ENCODE assay signal across 9 mouse cellular contexts in genomic region chrX:99853834-99854233, GRCm38 (mm10). TPM values are rescaled to one million over a fixed set of nuclear protein-coding genes. Genes with fewer than 3 reads are reported as not detected.
DNase-seq lines count a peak whose midpoint lies in the region; ATAC-seq and TF ChIP-seq lines count a peak whose summit lies in the region.
"Had no signal": no experiment of that assay in that cellular context is flagged by ENCODE, and none has a peak within 500 bp of the region (broad histone marks: within the 10 kb centered on the region; RNA-seq: fewer than 3 reads in every experiment).

No protein-coding gene starts in this region.

- TF ChIP-seq CTCF in hindbrain, postnatal 0 days (IDR thresholded peaks at IDR 0.05; ENCODE audit: low read depth) = no peak
- no peak for TF ChIP-seq CTCF in brain, embryonic 14.5 days (IDR thresholded peaks at IDR 0.05; ENCODE audit: borderline replicate concordance, extremely low read depth, insufficient read depth, insufficient read length)

- peak overlapping the region; percentile 89; the same call in 1 of the 2 replicates for H3K27ac ChIP-seq in hindbrain, embryonic 10.5 days
- H3K27ac ChIP-seq in hindbrain, postnatal 0 days = no peak overlapping the region
- no peak overlapping the region for H3K27ac ChIP-seq in hindbrain, embryonic 13.5 days
- H3K27ac ChIP-seq in midbrain, embryonic 13.5 days = no peak overlapping the region

- WGBS in hindbrain, embryonic 10.5 days = 59% methylated on average over 3 of the region's 3 CpGs
- 58% methylated on average over 3 of the region's 3 CpGs for WGBS in hindbrain, postnatal 0 days
- WGBS in hindbrain, embryonic 13.5 days = 47% methylated on average over 3 of the region's 3 CpGs
- 51% methylated on average over 3 of the region's 3 CpGs for WGBS in midbrain, embryonic 13.5 days

- ATAC-seq in hindbrain, postnatal 0 days = no peak
- ATAC-seq in hindbrain, embryonic 13.5 days (ENCODE audit: low FRiP score) = 0 out of 2 replicates have a peak, but pooled peaks have one; percentile 17
- peak; percentile 60 for ATAC-seq in midbrain, embryonic 13.5 days

- no peak overlapping the region for H3K9ac ChIP-seq in hindbrain, postnatal 0 days (replicated peaks; ENCODE audit: low read length)
- no peak overlapping the region for H3K9ac ChIP-seq in hindbrain, embryonic 13.5 days
- no peak overlapping the region for H3K9ac ChIP-seq in midbrain, embryonic 13.5 days (replicated peaks)

- H3K4me1 ChIP-seq in hindbrain, embryonic 10.5 days (replicated peaks) = no peaks in the 10 kb centered on the region
- no peaks in the 10 kb centered on the region for H3K4me1 ChIP-seq in hindbrain, postnatal 0 days (ENCODE audit: insufficient read depth, low read length)
- no peaks in the 10 kb centered on the region for H3K4me1 ChIP-seq in hindbrain, embryonic 13.5 days (replicated peaks)
- H3K4me1 ChIP-seq in midbrain, embryonic 13.5 days (replicated peaks) = no peaks in the 10 kb centered on the region

- H3K4me2 ChIP-seq in hindbrain, postnatal 0 days (ENCODE audit: low read depth, low read length) = no peak overlapping the region
- peak overlapping the region; percentile 48 for H3K4me2 ChIP-seq in hindbrain, embryonic 13.5 days
- peak overlapping the region; percentile 48 for H3K4me2 ChIP-seq in midbrain, embryonic 13.5 days (replicated peaks)

- H3K27me3 ChIP-seq in hindbrain, embryonic 10.5 days (ENCODE audit: insufficient read depth, poor library complexity, severe bottlenecking) = peaks cover 72% of the 10 kb centered on the region
- no peaks in the 10 kb centered on the region for H3K27me3 ChIP-seq in hindbrain, postnatal 0 days (ENCODE audit: insufficient read depth, low read length)
- H3K27me3 ChIP-seq in hindbrain, embryonic 13.5 days = peaks cover 20% of the 10 kb centered on the region; the same call in 1 of the 2 replicates
- H3K27me3 ChIP-seq in midbrain, embryonic 13.5 days = peaks cover 42% of the 10 kb centered on the region

- no peaks in the 10 kb centered on the region for H3K9me3 ChIP-seq in hindbrain, embryonic 10.5 days
- no peaks in the 10 kb centered on the region for H3K9me3 ChIP-seq in hindbrain, postnatal 0 days (ENCODE audit: low read length)
- H3K9me3 ChIP-seq in hindbrain, embryonic 13.5 days = no peaks in the 10 kb centered on the region
- H3K9me3 ChIP-seq in midbrain, embryonic 13.5 days = no peaks in the 10 kb centered on the region
- H3K9me3 ChIP-seq: G1E had no signal

- no peak for TF ChIP-seq POLR2A in brain, embryonic 14.5 days (IDR thresholded peaks at IDR 0.05; ENCODE audit: borderline replicate concordance, extremely low read depth, insufficient read depth, insufficient read length, poor library complexity, severe bottlenecking)

- DNase-seq in hindbrain, embryonic 10.5 days (ENCODE audit: low spot score) = no peak
- no peak for DNase-seq in hindbrain, postnatal 0 days (ENCODE audit: low spot score)
- DNase-seq in brain, embryonic 14.5 days (ENCODE audit: low read depth) = peak; percentile 10
- no peak for DNase-seq in retina, embryonic 14.5 days (ENCODE audit: low spot score)
- DNase-seq in ovary, postnatal 10 days (ENCODE audit: low spot score) = no peak
- no peak for DNase-seq in urinary bladder, adult 18-20 months (ENCODE audit: low spot score in 2 of 2)

- peak overlapping the region; percentile 51 for H3K4me3 ChIP-seq in hindbrain, embryonic 10.5 days
- H3K4me3 ChIP-seq in hindbrain, postnatal 0 days (ENCODE audit: low read length) = no peak overlapping the region
- H3K4me3 ChIP-seq in hindbrain, embryonic 13.5 days = no peak overlapping the region
- H3K4me3 ChIP-seq in midbrain, embryonic 13.5 days (replicated peaks) = no peak overlapping the region

- H3K36me3 ChIP-seq in hindbrain, embryonic 10.5 days = no peaks in the 10 kb centered on the region
- H3K36me3 ChIP-seq in hindbrain, postnatal 0 days (ENCODE audit: insufficient read depth, low read length) = no peaks in the 10 kb centered on the region
- H3K36me3 ChIP-seq in hindbrain, embryonic 13.5 days = no peaks in the 10 kb centered on the region
- no peaks in the 10 kb centered on the region for H3K36me3 ChIP-seq in midbrain, embryonic 13.5 days
- H3K36me3 ChIP-seq: G1E had no signal

RNA-seq across cellular contexts. Expression of gene Tmem28, which starts 33.0 kb away (rescaled TPM):
- 0.51 and 0.69 TPM in 2 replicates for polyA plus RNA-seq in hindbrain, embryonic 10.5 days (2016; fragmentation: Nextera tagmentation; extraction: Ambion mirVana)
- total RNA-seq in hindbrain, postnatal 0 days (2014; rRNA removed) = 10.4 and 12.4 TPM in 2 replicates
- 1.1 and 1.2 TPM in 2 replicates for polyA plus RNA-seq in hindbrain, postnatal 0 days (2015; fragmentation: Nextera tagmentation; extraction: Ambion mirVana)
- polyA plus RNA-seq in brain, embryonic 14.5 days (2012; rRNA removed) = 6.6 and 9.0 TPM in 2 replicates
- 1.3 and 1.5 TPM in 2 replicates for polyA plus RNA-seq in hindbrain, embryonic 13.5 days (2015; fragmentation: Nextera tagmentation; extraction: Ambion mirVana)
- polyA plus RNA-seq in midbrain, embryonic 13.5 days (2015; fragmentation: Nextera tagmentation; extraction: Ambion mirVana) = 1.4 and 1.7 TPM in 2 replicates
- polyA plus RNA-seq: G1E had no signal
